Mouse (Mus musculus): Measurements from ENCODE around the gene Slc30a7. TPM values are rescaled to one million over a fixed set of nuclear protein-coding genes. Genes with fewer than 3 reads are reported as not detected.

Gene Slc30a7
- total and polyA plus RNA-seq, 2 experiments from 2014 or later = 8.4 to 42.2 TPM

DNA sequence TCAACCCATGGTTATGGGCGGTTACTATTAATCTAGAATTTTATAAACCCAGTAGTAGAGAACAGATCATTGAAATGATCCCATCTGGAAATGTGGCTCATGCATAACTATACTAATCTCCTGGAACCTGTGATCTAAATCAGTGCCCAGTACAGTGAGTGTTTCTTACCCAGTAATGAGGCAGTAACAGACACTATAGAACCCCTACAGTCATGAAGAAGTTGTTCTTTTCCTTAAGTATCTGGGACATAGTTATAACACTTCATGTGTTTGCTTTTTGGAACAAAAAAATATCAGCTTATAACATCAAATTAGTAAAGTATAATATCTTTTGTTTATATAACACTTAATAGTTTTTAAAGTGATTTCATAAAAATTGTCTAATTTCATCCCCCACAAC, 43.6 kb downstream of the Slc30a7 start:
- Histone ChIP-seq H3K27ac (ENCODE audit: low read depth) (no peak overlapping the region), H3K36me3 (replicated peaks; ENCODE audit: control insufficient read depth, insufficient read depth, low read length) (peaks cover 27% of the 10 kb centered on the region), H3K9me3 (replicated peaks; ENCODE audit: control insufficient read depth, low read length) (no peaks in the 10 kb centered on the region), H3K27me3 (ENCODE audit: control insufficient read depth, insufficient read depth, low read length) (no peaks in the 10 kb centered on the region), H3K4me1 (ENCODE audit: control insufficient read depth, insufficient read depth) (no peaks in the 10 kb centered on the region), H3K4me3 (ENCODE audit: low read depth, low read length) (no peak overlapping the region), H3K9ac (replicated peaks; ENCODE audit: low read depth, low read length) (no peak overlapping the region), H3K4me2 (ENCODE audit: low read depth, low read length) (no peak overlapping the region)
- no peak for ATAC-seq (ENCODE audit: insufficient read depth, low read depth)
- TF ChIP-seq EP300 (IDR thresholded peaks at IDR 0.05; ENCODE audit: low read depth) = no peak
- no peak for TF ChIP-seq CTCF (IDR thresholded peaks at IDR 0.05; ENCODE audit: low read depth)
- WGBS = 97% methylated on average over 1 of the region's 1 CpGs
- DNase-seq (ENCODE audit: low spot score) = no peak

DNA sequence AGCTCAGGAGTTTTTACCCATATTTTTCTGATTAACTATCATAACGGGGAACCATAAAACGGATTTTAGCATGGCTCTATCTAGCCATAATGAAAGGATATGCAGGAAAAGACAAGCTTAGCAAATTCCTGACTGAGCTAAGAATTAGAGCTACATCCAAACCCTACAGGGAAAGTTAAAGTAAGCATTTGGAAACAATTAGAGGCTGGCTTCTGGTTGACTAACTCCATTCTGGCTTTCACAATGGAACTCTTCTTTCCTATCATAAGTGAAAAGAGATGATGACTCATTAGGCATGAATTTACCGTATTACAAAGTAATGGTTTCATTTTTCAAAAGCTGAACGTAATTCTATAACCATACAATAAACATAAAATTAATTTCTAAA, 45.2 kb downstream of the Slc30a7 start:
- Histone ChIP-seq H3K36me3 (replicated peaks; ENCODE audit: control insufficient read depth, insufficient read depth, low read length) (peaks cover 30% of the 10 kb centered on the region), H3K9me3 (replicated peaks; ENCODE audit: control insufficient read depth, low read length) (no peaks in the 10 kb centered on the region), H3K4me2 (ENCODE audit: low read depth, low read length) (no peak overlapping the region), H3K27me3 (ENCODE audit: control insufficient read depth, insufficient read depth, low read length) (no peaks in the 10 kb centered on the region), H3K9ac (replicated peaks; ENCODE audit: low read depth, low read length) (no peak overlapping the region), H3K4me3 (ENCODE audit: low read depth, low read length) (no peak overlapping the region), H3K27ac (ENCODE audit: low read depth) (no peak overlapping the region), H3K4me1 (ENCODE audit: control insufficient read depth, insufficient read depth) (no peaks in the 10 kb centered on the region)
- WGBS = 77% methylated on average over 4 of the region's 4 CpGs
- no peak for DNase-seq (ENCODE audit: low spot score)
- TF ChIP-seq EP300 (IDR thresholded peaks at IDR 0.05; ENCODE audit: low read depth) (no peak), CTCF (IDR thresholded peaks at IDR 0.05; ENCODE audit: low read depth) (no peak)
- ATAC-seq (ENCODE audit: insufficient read depth, low read depth) = no peak

DNA sequence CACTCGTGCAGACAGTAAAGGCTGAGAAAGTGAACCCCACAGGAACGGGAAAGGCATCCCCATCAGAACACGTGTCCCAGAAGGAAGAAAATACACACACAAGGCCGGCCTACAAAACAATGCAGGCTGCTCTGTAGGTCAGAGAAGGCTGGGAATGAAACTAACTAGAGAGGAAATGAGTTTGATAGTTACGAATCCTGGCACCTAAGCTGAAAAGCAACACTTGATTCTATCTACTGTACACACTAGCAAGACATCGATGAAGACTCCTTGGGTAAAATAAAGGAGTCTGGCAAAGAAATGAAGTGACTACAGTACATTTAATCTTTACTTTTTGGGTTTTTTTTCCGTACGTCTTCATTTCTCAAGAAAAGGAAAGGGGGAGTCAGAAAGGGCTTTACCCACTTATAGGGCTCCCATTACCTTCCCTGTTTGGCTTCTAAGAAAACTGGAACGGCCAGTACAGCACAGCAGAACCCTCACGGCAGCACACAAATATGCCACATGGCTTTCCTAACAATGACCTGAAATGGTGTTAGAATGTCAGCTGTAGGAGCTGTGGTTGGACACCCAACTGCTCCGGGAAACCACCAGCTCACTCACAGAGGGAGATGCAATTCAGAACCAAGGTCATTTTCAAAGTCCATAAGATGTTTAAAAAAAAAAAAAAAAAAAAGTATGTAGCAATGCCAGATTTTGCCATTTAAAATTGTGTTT, 45.7 kb downstream of the Slc30a7 start:
- TF ChIP-seq CTCF (IDR thresholded peaks at IDR 0.05; ENCODE audit: low read depth) (no peak), EP300 (IDR thresholded peaks at IDR 0.05; ENCODE audit: low read depth) (no peak)
- no peak overlapping the region for H3K27ac ChIP-seq (ENCODE audit: low read depth)
- ATAC-seq (ENCODE audit: insufficient read depth, low read depth) = no peak
- WGBS = 72% methylated on average over 11 of the region's 11 CpGs
- H3K9me3 ChIP-seq (replicated peaks; ENCODE audit: control insufficient read depth, low read length) = no peaks in the 10 kb centered on the region
- DNase-seq (ENCODE audit: low spot score) = no peak
- no peak overlapping the region for H3K9ac ChIP-seq (replicated peaks; ENCODE audit: low read depth, low read length)
- peaks cover 32% of the 10 kb centered on the region for H3K36me3 ChIP-seq (replicated peaks; ENCODE audit: control insufficient read depth, insufficient read depth, low read length)
- H3K4me1 ChIP-seq (ENCODE audit: control insufficient read depth, insufficient read depth) = no peaks in the 10 kb centered on the region
- no peak overlapping the region for H3K4me3 ChIP-seq (ENCODE audit: low read depth, low read length)
- no peak overlapping the region for H3K4me2 ChIP-seq (ENCODE audit: low read depth, low read length)
- H3K27me3 ChIP-seq (ENCODE audit: control insufficient read depth, insufficient read depth, low read length) = no peaks in the 10 kb centered on the region

DNA sequence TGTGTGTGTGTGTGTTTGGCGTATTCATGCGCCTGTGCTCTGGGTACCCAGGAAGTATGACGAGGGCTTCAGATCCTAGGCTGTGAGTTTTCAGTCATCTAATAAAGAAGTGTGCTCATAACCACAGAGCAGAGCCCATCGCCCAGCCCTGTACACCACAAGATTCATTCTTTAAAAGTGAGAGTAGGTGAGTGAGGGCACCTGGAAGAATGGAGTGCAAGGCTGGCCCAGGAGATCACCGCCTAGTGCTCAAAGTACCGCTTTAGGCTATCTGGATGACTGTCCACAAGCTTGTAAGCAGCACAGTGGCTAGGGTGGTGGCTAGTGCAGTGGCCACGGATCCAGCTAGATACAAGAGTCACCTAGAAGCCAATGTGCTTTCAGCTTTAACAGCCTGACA, 50.0 kb downstream of the Slc30a7 start:
- no peak for DNase-seq (ENCODE audit: low spot score)
- 95% methylated on average over 7 of the region's 7 CpGs for WGBS
- no peaks in the 10 kb centered on the region for H3K4me1 ChIP-seq (ENCODE audit: control insufficient read depth, insufficient read depth)
- H3K4me3 ChIP-seq (ENCODE audit: low read depth, low read length) = no peak overlapping the region
- H3K36me3 ChIP-seq (replicated peaks; ENCODE audit: control insufficient read depth, insufficient read depth, low read length) = peaks cover 43% of the 10 kb centered on the region
- H3K9ac ChIP-seq (replicated peaks; ENCODE audit: low read depth, low read length) = no peak overlapping the region
- no peak overlapping the region for H3K4me2 ChIP-seq (ENCODE audit: low read depth, low read length)
- no peak for ATAC-seq (ENCODE audit: insufficient read depth, low read depth)
- TF ChIP-seq EP300 (IDR thresholded peaks at IDR 0.05; ENCODE audit: low read depth) = no peak
- TF ChIP-seq CTCF (IDR thresholded peaks at IDR 0.05; ENCODE audit: low read depth) = no peak
- no peak overlapping the region for H3K27ac ChIP-seq (ENCODE audit: low read depth)
- H3K27me3 ChIP-seq (ENCODE audit: control insufficient read depth, insufficient read depth, low read length) = no peaks in the 10 kb centered on the region
- no peaks in the 10 kb centered on the region for H3K9me3 ChIP-seq (replicated peaks; ENCODE audit: control insufficient read depth, low read length)

DNA sequence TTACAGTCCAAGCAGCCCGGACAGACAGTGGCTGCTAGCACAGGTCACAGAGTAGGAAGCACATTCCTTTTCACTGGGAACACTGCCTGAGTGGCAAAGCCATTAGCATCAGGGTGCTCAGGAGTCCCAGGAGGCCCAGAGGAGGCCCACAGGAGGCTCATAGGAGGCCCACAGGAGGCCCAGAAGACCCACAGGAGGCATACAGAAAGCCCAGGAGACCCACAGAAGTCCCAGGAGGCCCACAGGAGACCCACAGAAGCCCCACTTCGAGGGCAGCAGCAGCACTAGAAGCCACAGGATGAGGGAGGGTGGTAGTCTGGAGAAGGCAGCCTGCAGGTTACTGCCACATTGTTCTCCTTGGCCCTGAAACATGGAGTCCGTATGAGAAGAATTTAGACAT, 54.1 kb downstream of the Slc30a7 start:
- TF ChIP-seq EP300 (IDR thresholded peaks at IDR 0.05; ENCODE audit: low read depth) (no peak), CTCF (IDR thresholded peaks at IDR 0.05; ENCODE audit: low read depth) (no peak)
- no peak overlapping the region for H3K4me3 ChIP-seq (ENCODE audit: low read depth, low read length)
- H3K27me3 ChIP-seq (ENCODE audit: control insufficient read depth, insufficient read depth, low read length) = no peaks in the 10 kb centered on the region
- ATAC-seq (ENCODE audit: insufficient read depth, low read depth) = no peak
- peak overlapping the region; percentile 62; the same call in 1 of the 2 replicates for H3K27ac ChIP-seq (ENCODE audit: low read depth)
- 51% methylated on average over 3 of the region's 3 CpGs for WGBS
- DNase-seq (ENCODE audit: low spot score) = no peak
- H3K4me2 ChIP-seq (ENCODE audit: low read depth, low read length) = no peak overlapping the region
- peaks cover 39% of the 10 kb centered on the region for H3K36me3 ChIP-seq (replicated peaks; ENCODE audit: control insufficient read depth, insufficient read depth, low read length)
- no peaks in the 10 kb centered on the region for H3K4me1 ChIP-seq (ENCODE audit: control insufficient read depth, insufficient read depth)
- no peak overlapping the region for H3K9ac ChIP-seq (replicated peaks; ENCODE audit: low read depth, low read length)
- H3K9me3 ChIP-seq (replicated peaks; ENCODE audit: control insufficient read depth, low read length) = no peaks in the 10 kb centered on the region

DNA sequence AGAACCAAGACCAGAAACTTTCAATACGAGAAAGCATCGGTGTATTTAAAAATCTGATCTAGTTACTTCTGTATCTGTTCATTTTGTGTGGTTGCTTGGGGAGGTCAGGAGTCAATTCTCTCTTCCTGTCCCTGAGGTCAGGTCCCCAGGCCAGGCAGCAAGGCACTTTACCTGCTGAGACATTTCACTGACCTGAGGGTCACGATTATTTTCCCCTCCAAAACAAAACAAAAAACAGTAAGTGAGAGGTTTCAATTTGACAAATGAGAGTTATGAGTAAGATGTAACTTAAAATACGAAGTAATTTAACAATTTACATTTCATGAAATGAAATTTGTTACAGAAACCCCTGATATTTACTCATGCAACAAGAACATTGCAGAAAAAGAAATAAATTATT, 54.9 kb downstream of the Slc30a7 start:
- TF ChIP-seq EP300 (IDR thresholded peaks at IDR 0.05; ENCODE audit: low read depth) (no peak), CTCF (IDR thresholded peaks at IDR 0.05; ENCODE audit: low read depth) (no peak)
- no peaks in the 10 kb centered on the region for H3K27me3 ChIP-seq (ENCODE audit: control insufficient read depth, insufficient read depth, low read length)
- no peak overlapping the region for H3K4me3 ChIP-seq (ENCODE audit: low read depth, low read length)
- ATAC-seq (ENCODE audit: insufficient read depth, low read depth) (no peak), DNase-seq (ENCODE audit: low spot score) (no peak)
- peaks cover 32% of the 10 kb centered on the region for H3K36me3 ChIP-seq (replicated peaks; ENCODE audit: control insufficient read depth, insufficient read depth, low read length)
- H3K9ac ChIP-seq (replicated peaks; ENCODE audit: low read depth, low read length) = no peak overlapping the region
- H3K4me1 ChIP-seq (ENCODE audit: control insufficient read depth, insufficient read depth) = no peaks in the 10 kb centered on the region
- H3K9me3 ChIP-seq (replicated peaks; ENCODE audit: control insufficient read depth, low read length) = no peaks in the 10 kb centered on the region
- H3K4me2 ChIP-seq (ENCODE audit: low read depth, low read length) = no peak overlapping the region
- 85% methylated on average over 4 of the region's 4 CpGs for WGBS
- H3K27ac ChIP-seq (ENCODE audit: low read depth) = no peak overlapping the region

Data from heart, postnatal 0 days (tissue).